Mouse (Mus musculus): ENCODE measurements around the gene Dnajc5g.

Dnajc5g gene

GRCm38 (mm10) chr5:31105814-31106335, at the start of gene Dnajc5g:
Gene Dnajc5g (plus strand): TSS chr5:31106285.
- DNase-seq (ENCODE audit: low read depth, low spot score), result no peak

- no peak for DNase-seq (ENCODE audit: low read depth, low spot score)
Observed at GRCm38 (mm10) chr5:31069810-31070209, 36.3 kb upstream of the Dnajc5g start.

GRCm38 (mm10) chr5:31071059-31071458, 35.0 kb upstream of the Dnajc5g start:
- no peak for DNase-seq (ENCODE audit: low read depth, low spot score)

DNA sequence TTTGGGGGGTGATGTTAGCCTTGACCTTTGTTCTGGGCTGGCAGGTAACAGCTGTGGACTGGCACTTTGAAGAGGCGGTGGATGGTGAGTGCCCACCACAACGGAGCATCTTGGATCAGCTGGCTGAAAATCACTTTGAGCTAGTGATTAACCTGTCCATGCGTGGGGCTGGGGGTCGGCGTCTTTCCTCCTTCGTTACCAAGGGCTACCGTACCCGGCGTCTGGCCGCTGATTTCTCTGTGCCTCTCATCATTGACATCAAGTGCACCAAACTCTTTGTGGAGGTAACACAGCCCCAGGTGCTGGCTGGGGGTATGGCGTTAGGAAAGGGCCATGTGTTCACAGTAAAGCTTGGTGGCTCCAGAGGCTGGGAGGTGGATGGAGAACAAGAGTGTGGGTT, 34.3 kb upstream of the Dnajc5g start:
- no peak for DNase-seq (ENCODE audit: low read depth, low spot score)

DNA sequence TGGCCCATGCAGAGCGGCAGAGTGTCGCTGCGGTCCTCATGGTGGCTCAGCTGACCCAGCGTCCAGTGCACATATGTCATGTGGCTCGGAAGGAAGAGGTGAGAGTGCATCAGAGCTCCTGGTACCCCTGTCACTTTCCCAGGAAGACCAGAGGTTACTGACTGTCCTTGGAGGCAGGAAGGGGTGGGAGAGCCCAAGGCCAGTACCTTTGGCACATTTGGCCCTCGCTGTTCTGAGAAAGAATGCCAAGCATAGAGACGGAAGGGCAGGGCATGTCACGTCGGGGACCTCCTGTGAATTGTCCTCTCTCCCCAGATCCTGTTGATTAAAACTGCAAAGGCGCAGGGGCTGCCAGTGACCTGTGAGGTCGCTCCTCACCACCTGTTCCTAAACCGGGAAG, 32.9 kb upstream of the Dnajc5g start:
- DNase-seq (ENCODE audit: low read depth, low spot score), result no peak

- peak; percentile 51 for DNase-seq (ENCODE audit: low read depth, low spot score)
Observed at GRCm38 (mm10) chr5:31076346-31076745, 29.7 kb upstream of the Dnajc5g start.

GRCm38 (mm10) chr5:31080059-31080794, 25.9 kb upstream of the Dnajc5g start:
- DNase-seq (ENCODE audit: low read depth, low spot score), result no peak

DNA sequence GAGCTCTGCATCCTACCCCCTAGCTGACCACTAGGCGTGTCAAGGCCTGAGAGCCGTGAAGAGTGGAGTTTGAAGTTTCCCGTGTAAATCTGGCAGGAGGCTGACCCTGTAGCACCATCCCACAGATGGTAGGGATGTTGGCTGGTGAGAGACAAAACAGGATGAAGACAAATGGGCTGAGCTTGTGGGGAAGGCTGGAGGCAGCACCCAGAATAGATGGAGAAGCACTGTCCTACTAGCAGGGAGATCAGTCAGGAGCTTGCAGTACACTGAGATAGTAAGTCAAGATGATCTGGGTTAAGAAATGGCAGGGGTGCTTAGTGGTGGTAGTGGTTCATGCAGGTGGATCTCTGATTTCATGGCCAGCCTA, 25.3 kb upstream of the Dnajc5g start:
- DNase-seq (ENCODE audit: low read depth, low spot score), result no peak

GRCm38 (mm10) chr5:31081386-31081785, 24.7 kb upstream of the Dnajc5g start:
- peak; percentile 79 for DNase-seq (ENCODE audit: low read depth, low spot score)

GRCm38 (mm10) chr5:31082355-31082754, 23.7 kb upstream of the Dnajc5g start:
- peak; percentile 73 for DNase-seq (ENCODE audit: low read depth, low spot score)

- DNase-seq (ENCODE audit: low read depth, low spot score), result no peak
Observed at GRCm38 (mm10) chr5:31082935-31083625, 23.0 kb upstream of the Dnajc5g start.

DNA sequence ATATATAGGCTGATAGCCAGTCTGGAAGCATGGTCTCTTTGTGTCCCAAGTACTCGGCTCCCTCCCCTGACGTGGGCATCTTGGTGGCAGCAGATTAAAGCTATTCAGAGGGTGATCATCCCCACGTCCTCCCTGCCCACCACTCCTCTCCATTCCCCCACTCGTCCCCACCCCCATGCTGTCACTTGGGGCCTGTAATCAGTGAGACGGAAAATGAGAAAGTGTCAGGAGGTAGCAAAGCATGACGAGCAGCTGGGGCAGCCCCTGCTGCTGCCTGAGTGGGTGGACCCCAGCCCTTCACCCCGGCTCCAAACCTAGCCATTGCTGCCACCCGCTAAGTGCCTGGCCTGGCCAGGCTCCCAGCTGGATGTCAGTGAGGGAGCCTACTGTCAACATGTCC, 22.1 kb upstream of the Dnajc5g start:
- no peak for DNase-seq (ENCODE audit: low read depth, low spot score)

DNA sequence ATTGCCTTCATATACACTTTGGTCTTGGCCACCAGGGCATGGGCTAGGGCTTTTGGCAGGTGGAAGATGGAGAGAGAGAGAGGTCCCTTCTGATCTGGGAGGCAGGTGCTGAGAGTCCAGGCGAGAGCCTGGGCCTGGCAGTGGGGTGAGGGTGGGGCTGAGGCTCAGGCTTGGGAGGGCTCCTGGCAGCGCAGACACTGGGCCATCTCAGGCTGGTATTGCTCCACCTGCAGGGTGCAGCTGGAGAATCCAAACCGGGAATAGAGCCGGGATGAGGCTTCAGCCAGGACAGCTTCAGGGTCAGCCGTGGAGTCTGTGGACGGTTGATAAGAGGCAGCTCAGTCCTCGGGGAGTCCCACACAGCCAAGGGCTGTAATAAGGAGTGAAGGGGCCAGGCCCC, 19.5 kb upstream of the Dnajc5g start:
- no peak for DNase-seq (ENCODE audit: low read depth, low spot score)

GRCm38 (mm10) chr5:31087131-31087530, 19.0 kb upstream of the Dnajc5g start:
- DNase-seq (ENCODE audit: low read depth, low spot score), result no peak

GRCm38 (mm10) chr5:31092231-31092975, 13.7 kb upstream of the Dnajc5g start:
- no peak for DNase-seq (ENCODE audit: low read depth, low spot score)

DNA sequence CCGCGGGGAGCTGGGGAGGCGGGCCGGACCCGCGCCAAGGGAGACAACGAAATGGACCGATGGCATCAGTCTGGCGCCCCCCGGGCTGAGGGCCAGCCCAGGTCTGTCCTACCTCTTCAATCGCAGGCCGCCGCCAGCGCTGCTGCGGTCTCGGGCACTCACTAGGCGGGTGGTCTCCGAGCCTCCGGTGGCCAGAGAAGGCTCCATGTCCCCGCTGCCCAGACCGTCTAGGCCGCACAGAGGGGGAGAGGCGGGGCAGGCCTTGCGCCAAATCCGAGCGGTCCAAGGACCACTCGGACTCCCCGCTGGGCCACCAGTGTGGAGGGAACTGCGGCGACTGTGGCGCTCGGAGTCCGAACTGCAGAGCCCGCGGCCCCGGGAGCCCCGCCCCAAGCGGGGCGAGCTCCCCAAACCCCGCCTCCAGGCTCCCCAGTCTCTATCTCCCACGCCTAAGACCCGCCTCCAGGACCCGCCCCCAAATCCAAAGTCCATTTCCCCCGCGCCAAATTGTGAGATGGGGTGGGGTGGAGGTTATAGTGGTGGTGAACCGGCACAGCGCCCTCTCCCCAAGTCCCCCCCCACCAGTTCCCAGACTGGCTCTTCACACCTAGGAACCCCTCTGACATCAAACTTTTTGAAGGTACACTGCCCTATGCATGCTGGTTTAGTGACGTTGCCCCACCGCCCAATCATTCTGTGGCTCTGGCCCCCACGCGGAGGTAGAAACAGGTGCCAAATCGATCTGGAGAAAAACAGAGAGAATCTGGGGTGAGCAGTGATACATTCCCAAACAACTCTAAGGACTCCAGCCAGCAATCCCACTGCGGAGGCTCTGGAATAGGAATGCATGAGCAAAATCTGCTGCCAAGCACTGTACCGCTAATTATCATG, 12.7 kb upstream of the Dnajc5g start:
- peak; percentile 67 for DNase-seq (ENCODE audit: low read depth, low spot score)

DNA sequence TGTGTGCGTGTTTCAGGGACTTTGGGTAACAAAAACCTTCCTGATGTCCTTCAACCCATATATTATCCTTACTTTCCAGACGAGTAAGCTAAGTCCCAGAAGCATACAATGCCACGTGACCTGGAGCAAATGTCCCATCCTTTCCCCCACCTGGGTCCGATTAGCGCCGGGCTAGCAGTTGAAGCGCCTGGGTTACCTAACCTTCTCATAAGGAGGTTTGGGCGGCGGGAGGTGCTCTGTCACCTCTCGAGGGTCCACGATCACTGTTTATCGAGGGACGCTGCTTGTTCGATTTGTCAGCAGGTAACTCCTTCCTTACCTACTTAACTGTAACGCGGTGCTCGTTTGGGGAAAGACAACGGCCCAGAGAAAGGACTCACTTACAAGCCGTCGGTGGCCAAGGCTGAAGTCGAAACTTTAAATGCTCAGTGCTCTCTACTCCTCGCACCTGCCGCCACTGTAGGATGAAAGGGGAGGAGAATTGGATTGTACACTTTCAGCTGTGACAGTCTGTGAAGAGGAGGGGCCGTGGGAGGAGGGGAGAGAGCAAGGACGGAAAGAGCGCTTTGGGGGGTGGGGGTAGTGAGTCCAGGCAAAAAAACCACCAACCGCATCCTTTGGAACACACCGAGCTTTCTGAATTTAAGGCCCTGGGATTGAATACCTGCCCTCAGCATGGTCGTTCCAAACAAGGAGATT, 11.8 kb upstream of the Dnajc5g start:
- peak; percentile 39 for DNase-seq (ENCODE audit: low read depth, low spot score)

GRCm38 (mm10) chr5:31094799-31095691, 11.0 kb upstream of the Dnajc5g start:
- DNase-seq (ENCODE audit: low read depth, low spot score), result peak; percentile 85

DNA sequence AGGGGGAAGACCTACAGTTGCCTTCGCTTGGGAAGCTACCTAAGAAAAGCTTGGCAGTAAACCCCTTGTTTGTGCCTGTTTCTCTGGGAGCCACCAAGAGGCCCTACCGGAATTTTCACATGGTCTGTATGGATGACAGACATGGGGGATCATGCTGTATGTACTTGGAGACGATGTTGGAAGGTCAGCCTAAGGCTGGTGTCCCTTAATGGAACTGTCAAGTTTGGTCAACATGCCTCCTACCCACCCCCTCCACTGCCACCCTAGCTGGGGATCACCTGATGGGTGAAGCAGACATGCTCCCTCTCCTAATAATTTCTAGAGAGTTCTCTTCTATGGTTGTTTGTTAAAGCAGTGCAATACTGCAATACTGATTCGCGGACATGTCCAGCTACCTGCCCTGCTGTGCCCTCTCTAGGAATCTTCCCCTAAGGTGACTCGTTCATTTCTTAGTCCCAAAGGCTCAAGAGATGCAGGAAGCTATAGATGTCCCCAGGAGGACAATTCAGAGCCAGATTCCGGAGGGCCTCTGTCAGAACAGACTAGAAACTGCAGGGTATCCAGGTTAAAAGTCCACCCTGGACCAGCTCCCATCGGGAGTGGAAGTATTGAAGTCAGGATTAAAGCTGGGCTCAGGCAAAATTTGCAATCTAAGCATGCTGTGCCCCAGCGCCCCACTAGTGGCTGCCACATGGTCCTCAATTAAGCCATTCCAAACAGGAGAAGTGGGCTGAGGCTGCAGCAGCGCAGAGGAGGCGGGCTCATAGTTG, 10.2 kb upstream of the Dnajc5g start:
- no peak for DNase-seq (ENCODE audit: low read depth, low spot score)
